Mouse (Mus musculus) c-Kit-negative CD71-positive TER-119-positive erythroid progenitor cells, embryonic 14.5 days (primary cell): ENCODE measurements around the gene C3ar1.

Source experiments
- DNase-seq: peaks from one replicate; pipeline ENCODE4 v3.0.0-alpha.2; 2013; ENCODE audit warnings: low read depth, low spot score

The C3ar1 gene

GRCm38 (mm10) chr6:122855955-122856354 is at the start of gene C3ar1:
Gene C3ar1, minus strand, starts transcription at chr6:122856161.
- no peak for DNase-seq

GRCm38 (mm10) chr6:122892442-122893049 is 36.6 kb upstream of the C3ar1 start:
- DNase-seq: peak; percentile 47

DNA sequence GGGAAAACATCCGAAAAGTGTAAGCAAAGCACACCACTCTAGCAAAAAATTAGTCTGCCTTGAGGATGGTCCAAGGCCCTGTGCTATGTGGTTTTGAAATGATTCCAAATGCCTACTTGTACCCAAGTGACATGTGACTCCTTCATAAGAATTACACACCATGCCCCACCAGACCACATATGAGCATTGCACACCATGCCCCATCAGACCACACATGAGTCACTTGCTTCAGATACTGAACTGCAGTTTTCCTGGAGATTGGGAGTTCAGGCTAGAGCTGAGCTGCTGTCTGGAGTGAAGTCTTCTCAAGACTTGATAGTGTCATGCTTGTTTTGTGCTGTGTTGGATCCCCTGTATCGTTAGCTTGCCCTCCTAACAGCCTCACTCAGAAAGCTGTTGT is 33.6 kb upstream of the C3ar1 start:
- no peak for DNase-seq

DNA sequence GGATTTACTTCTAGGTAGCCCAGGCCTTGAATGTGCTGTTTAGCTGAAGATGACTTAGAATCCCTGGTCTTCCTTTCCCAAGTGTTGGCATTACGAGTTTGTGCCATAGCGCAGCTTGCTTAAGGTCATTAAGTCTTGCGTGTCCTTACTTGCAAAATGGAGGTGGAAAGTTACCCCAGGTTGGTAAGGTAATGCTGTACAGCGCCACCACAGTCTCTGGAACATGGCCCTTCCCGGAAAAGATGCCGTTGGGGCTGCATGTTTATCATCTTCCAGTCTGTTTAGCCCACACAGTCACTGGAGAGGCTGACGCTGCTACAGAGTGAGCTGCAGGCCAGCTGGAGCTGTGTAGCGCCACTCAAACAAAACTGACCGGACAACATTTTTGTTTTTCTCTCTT is 27.6 kb upstream of the C3ar1 start:
- no peak for DNase-seq

GRCm38 (mm10) chr6:122881287-122881686 is 25.3 kb upstream of the C3ar1 start:
- DNase-seq: no peak

GRCm38 (mm10) chr6:122879781-122880505 is 24.0 kb upstream of the C3ar1 start:
- no peak for DNase-seq

GRCm38 (mm10) chr6:122879141-122879735 is 23.3 kb upstream of the C3ar1 start:
- DNase-seq: no peak

- DNase-seq: no peak
These were observed 18.9 kb upstream of the C3ar1 start for GRCm38 (mm10) chr6:122874720-122875389.

GRCm38 (mm10) chr6:122873871-122874719 is 18.1 kb upstream of the C3ar1 start, which contains the start of gene Necap1:
Gene Necap1, plus strand, starts transcription at chr6:122874474.
- DNase-seq: peak; percentile 92

DNA sequence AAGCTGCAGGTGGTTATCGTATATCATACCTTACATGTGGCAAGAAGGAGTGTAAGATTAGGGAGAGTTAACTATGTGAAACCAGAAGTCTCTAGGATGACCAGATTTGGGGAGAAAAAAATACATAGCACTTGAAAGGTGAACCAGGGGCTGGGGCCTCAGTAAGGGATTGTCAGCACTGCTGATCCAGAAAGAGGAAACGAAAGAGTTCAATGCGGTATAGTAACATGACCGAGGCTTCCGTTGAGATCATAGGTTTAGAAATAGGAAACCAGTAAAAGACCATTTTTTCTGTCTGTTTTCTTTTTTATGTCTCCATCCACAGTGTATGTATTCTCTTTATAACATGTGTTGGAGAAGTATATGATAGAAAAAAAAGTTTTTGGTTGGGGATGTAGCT is 16.8 kb upstream of the C3ar1 start:
- no peak for DNase-seq

DNA sequence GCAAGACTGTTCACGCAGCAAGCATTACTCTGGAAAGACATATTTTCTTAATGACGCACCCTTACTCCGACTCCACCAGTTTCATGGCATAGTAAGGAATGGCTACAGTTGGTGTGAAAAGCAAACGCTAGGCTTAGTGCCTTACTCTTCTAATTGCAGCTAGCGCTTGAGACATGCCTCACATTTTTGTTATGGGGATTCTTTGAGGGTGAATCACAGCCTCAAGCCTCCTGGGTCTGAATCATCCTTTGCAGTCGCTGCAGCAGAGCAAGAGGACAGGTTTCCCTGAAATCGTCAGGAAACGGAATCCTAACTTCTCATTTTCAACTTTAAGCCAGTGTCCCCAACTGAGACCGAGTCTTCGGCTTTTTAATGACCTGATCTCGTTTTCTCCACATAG is 13.9 kb upstream of the C3ar1 start:
- no peak for DNase-seq

GRCm38 (mm10) chr6:122867914-122868313 is 12.0 kb upstream of the C3ar1 start:
- no peak for DNase-seq

DNA sequence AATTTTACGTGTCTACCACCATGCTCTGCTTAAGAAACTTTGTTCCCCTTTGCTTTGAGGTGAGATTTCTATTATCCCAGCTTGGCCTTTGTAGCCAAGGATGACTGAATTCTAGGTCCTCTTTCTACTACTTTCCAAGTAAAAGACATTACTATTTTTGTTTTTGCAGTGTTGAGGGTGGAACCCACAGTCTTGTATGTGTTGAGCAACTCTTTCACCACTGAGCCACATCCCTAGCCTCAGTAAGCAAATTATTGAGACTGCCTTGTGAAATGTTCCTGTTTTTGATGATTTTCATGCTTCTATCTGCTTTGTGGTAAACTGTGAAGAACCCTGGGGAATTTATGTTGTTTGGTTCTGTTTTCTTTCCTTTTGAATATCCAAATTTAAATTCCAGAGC is 6.9 kb upstream of the C3ar1 start:
- DNase-seq: no peak

DNA sequence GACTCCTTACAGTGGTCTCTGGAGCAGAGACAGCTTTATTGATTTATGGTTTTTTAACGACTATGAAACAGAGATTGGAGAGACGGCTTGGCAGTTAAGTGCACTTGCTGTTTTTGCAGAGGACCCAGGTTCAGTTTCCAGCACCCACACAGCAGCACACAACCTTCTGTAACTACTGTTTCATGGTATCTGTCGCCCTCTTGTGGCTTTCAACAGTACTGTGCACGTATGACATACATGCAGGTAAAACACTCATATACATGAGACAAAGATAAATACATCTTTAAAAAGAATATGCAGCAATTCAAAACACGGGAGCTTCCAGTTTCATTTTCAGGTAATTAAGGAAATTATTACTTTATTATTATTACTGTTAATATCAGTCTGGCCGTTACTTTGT is 6.5 kb upstream of the C3ar1 start:
- no peak for DNase-seq

DNA sequence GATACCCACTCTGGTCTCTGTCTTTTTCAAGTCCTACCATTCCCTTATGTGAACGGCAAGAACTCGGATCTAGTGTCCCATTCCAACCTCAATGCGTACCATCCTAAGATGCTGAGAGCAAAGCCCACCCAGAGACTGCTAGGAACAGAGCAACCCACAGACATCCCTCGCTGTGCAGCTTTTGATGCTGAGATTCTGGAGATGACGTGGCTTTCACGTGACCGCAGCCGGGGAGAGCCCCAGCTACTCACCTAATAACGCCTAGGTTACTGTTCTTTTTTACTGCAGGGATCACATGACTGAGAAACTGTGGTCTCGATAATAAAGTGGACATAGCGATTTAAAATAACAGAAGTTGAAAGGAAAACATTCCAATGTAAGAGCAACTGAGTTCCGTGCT is 1.4 kb downstream of the C3ar1 start:
- DNase-seq: no peak

- no peak for DNase-seq
These were observed 3.3 kb downstream of the C3ar1 start for GRCm38 (mm10) chr6:122852696-122853095.

DNA sequence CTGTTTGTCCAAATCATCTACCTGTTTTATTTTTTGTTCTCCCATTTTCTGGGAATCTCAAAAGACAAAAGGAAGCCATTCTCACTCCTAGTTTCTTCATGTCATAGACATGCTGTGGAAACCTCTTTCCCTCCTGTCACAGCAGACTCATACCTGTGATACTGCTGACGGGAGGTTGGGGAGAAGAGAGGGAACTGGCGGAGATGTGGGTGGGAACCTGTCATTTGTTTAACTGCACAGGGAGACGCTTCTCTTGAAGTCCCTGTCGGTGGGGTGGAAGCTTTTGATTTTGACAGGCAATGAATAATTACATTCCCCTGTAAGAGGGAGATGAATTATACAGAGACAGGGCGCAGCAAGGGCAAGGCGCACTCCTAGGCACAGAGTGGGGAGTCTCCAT is 12.2 kb downstream of the C3ar1 start:
- no peak for DNase-seq

DNA sequence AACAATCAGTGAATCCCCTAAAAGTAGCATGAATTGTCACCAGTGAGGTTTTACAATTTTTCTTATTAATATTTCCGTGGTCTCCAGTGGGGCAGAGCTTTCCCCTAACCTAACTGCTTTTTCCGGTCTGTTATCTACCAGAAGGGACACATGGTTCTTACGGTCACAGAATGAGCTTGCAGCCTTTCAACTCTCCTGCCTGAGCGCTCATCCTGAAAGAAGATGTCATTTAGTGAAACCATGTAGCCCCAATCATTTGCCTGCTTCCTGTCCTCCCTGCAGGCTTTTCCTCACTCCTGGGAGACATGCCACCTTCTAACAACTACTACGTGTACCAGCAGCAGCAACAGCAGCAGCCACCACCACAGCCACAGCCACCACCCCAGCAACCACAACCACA is 18.4 kb downstream of the C3ar1 start:
- no peak for DNase-seq

DNA sequence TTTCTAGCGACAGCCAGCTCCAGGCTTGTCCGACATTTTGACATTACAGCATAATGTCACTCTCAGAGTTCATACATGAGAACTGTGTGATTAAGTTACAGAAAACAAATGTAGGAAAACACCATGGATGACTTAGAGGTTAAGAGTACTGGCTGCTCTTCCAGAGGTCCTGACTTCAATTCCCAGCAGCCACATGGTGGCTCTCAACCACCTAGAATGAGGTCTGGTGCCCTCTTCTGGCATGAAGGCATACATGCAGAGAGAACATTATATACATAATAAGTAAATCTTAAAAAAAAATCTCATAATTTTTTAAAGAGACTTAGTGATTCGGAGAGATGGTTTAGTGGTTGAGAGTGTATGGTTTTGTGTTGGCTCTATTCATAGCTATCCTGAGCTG is 19.0 kb downstream of the C3ar1 start:
- DNase-seq: no peak

- no peak for DNase-seq
These were observed 21.6 kb downstream of the C3ar1 start for GRCm38 (mm10) chr6:122834365-122834764.

DNA sequence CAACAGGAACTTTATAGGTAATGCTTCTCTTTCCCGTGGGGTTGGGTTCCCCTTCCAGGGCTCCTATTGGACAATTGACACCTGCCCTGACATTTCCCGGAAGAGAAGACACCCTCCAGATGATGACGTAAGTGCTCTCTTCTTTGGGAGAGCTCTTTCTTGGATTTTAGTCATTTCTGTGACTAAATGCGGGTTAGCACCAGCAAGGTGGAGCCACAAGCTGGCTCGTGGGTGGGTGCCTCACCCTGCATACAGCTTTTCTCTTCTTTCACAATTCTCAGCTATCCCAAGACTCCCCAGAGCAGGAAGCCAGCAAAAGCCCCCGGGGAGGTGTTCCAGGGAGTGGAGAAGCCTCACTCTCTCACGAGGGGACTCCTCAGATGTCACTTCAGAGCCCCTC is 23.1 kb downstream of the C3ar1 start:
- no peak for DNase-seq

DNA sequence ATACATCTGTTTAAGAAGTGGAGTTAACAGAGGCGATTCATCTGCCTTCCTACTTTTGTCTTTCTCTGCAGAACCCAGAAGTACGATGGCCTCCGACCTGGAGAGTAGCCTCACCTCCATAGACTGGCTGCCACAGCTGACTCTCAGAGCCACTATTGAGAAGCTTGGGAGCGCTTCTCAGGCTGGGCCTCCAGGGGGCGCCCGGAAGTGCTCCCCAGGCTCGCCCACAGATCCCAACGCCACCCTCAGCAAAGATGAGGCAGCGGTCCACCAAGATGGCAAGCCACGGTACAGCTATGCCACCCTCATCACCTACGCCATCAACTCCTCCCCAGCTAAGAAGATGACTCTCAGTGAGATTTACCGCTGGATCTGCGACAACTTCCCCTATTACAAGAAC is 27.9 kb downstream of the C3ar1 start:
- DNase-seq: no peak
